Mouse (Mus musculus): ENCODE measurements at regions not wholly inside any gene's neighbourhood (a gene's known extent, or its start where the extent isn't known, plus 50 kb on each side); places are given as distances from the start of the nearest gene placed in this dataset.

GRCm38 (mm10) chr8:59499618-59500017, 587.2 kb upstream of the Galntl6 start:
- H3K9me3 ChIP-seq = no peaks in the 10 kb centered on the region
- no peak for ATAC-seq (ENCODE audit: low FRiP score)
- H3K27me3 ChIP-seq = no peaks in the 10 kb centered on the region
- H3K9ac ChIP-seq = no peak overlapping the region
- H3K36me3 ChIP-seq = no peaks in the 10 kb centered on the region
- 88% methylated on average over 1 of the region's 1 CpGs for WGBS
- H3K27ac ChIP-seq = no peak overlapping the region
- no peaks in the 10 kb centered on the region for H3K4me1 ChIP-seq (replicated peaks)
- no peak overlapping the region for H3K4me2 ChIP-seq
- H3K4me3 ChIP-seq = no peak overlapping the region

- Histone ChIP-seq H3K9me3 (no peaks in the 10 kb centered on the region), H3K36me3 (no peaks in the 10 kb centered on the region), H3K4me3 (no peak overlapping the region), H3K27ac (no peak overlapping the region), H3K9ac (no peak overlapping the region), H3K4me1 (replicated peaks) (no peaks in the 10 kb centered on the region), H3K27me3 (no peaks in the 10 kb centered on the region), H3K4me2 (no peak overlapping the region)
- ATAC-seq (ENCODE audit: low FRiP score) = 0 out of 2 replicates have a peak, but pooled peaks have one; percentile 59
Measured at GRCm38 (mm10) chr8:59491392-59491791, 579.0 kb upstream of the Galntl6 start.

GRCm38 (mm10) chr8:59478257-59478656, 565.8 kb upstream of the Galntl6 start:
- ATAC-seq (ENCODE audit: low FRiP score) = no peak
- Histone ChIP-seq H3K9ac (no peak overlapping the region), H3K4me1 (replicated peaks) (no peaks in the 10 kb centered on the region), H3K36me3 (no peaks in the 10 kb centered on the region), H3K4me2 (no peak overlapping the region), H3K9me3 (no peaks in the 10 kb centered on the region), H3K27me3 (no peaks in the 10 kb centered on the region), H3K4me3 (no peak overlapping the region), H3K27ac (no peak overlapping the region)
- WGBS = 21% methylated on average over 3 of the region's 3 CpGs

- 88% methylated on average over 1 of the region's 1 CpGs for WGBS
- H3K4me3 ChIP-seq = no peak overlapping the region
- no peaks in the 10 kb centered on the region for H3K9me3 ChIP-seq
- ATAC-seq (ENCODE audit: low FRiP score) = no peak
- H3K36me3 ChIP-seq = no peaks in the 10 kb centered on the region
- H3K4me2 ChIP-seq = no peak overlapping the region
- H3K27ac ChIP-seq = no peak overlapping the region
- no peaks in the 10 kb centered on the region for H3K27me3 ChIP-seq
- H3K4me1 ChIP-seq (replicated peaks) = no peaks in the 10 kb centered on the region
- H3K9ac ChIP-seq = no peak overlapping the region
Measured at GRCm38 (mm10) chr8:59474195-59474594, 561.8 kb upstream of the Galntl6 start.

DNA sequence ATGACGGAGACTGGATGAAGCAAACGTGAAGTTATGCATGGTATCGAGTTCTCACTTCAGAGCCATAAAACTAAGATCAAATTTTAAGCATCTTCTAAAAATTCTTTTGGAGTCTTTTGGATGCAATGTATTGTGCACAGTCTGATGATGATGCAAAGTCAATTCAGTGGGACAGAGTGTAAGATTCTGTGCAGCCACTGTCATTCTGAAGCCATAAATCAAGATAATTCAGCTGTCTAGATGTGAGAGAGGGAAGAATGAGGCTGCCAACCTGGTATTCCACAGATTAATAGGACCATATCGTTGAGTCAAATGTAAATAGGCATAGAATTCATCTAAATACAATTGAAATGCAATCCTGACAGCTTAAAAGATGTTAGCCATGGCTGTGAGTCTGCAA, 536.2 kb upstream of the Galntl6 start:
- no peaks in the 10 kb centered on the region for H3K36me3 ChIP-seq

DNA sequence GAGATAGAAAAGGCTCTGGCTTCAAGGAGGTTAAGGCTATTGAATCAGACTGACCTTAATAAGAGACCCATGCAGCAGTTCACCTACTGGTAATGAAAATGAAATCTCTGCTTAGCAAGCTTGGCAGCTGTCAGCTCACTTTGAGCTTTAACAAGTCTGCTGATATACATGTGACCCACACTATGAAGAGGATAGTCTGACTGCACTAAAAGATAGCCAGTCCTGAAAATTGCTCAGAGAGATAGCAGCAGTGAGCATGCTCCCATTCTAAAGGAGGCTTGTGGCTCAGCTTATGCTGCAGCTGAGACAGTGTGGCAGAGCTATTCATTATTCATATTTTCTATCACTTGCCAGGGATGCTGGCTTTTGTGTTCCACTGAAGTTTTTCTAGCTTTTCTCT, 491.2 kb upstream of the Galntl6 start:
- H3K27ac ChIP-seq = no peak overlapping the region
- no peak overlapping the region for H3K4me3 ChIP-seq
- no peak for ATAC-seq (ENCODE audit: low FRiP score)
- H3K9me3 ChIP-seq = no peaks in the 10 kb centered on the region
- no peaks in the 10 kb centered on the region for H3K27me3 ChIP-seq
- no peaks in the 10 kb centered on the region for H3K36me3 ChIP-seq
- H3K4me1 ChIP-seq (replicated peaks) = no peaks in the 10 kb centered on the region
- H3K9ac ChIP-seq = no peak overlapping the region
- no peak overlapping the region for H3K4me2 ChIP-seq

More for the DNA sequence above, 536.2 kb upstream of the Galntl6 start:
- Histone ChIP-seq H3K27me3 (no peaks in the 10 kb centered on the region), H3K4me1 (replicated peaks) (no peaks in the 10 kb centered on the region), H3K4me3 (no peak overlapping the region), H3K4me2 (no peak overlapping the region), H3K27ac (no peak overlapping the region), H3K9me3 (no peaks in the 10 kb centered on the region), H3K9ac (no peak overlapping the region)
- 50% methylated on average over 4 of the region's 4 CpGs for WGBS
- no peak for ATAC-seq (ENCODE audit: low FRiP score)

- Histone ChIP-seq H3K27me3 (no peaks in the 10 kb centered on the region), H3K9me3 (no peaks in the 10 kb centered on the region), H3K9ac (no peak overlapping the region), H3K36me3 (no peaks in the 10 kb centered on the region), H3K4me2 (no peak overlapping the region), H3K4me3 (no peak overlapping the region), H3K27ac (no peak overlapping the region), H3K4me1 (replicated peaks) (no peaks in the 10 kb centered on the region)
- WGBS = 83% methylated on average over 1 of the region's 1 CpGs
- no peak for ATAC-seq (ENCODE audit: low FRiP score)
Measured at GRCm38 (mm10) chr8:59389706-59390105, 477.3 kb upstream of the Galntl6 start.

GRCm38 (mm10) chr8:59384711-59385110, 472.3 kb upstream of the Galntl6 start:
- H3K4me3 ChIP-seq = no peak overlapping the region
- no peaks in the 10 kb centered on the region for H3K36me3 ChIP-seq
- H3K9ac ChIP-seq = no peak overlapping the region
- no peak overlapping the region for H3K27ac ChIP-seq
- H3K4me1 ChIP-seq (replicated peaks) = no peaks in the 10 kb centered on the region
- H3K4me2 ChIP-seq = no peak overlapping the region
- 51% methylated on average over 1 of the region's 1 CpGs for WGBS
- no peak for ATAC-seq (ENCODE audit: low FRiP score)
- no peaks in the 10 kb centered on the region for H3K9me3 ChIP-seq
- no peaks in the 10 kb centered on the region for H3K27me3 ChIP-seq

- no peak overlapping the region for H3K4me2 ChIP-seq
- WGBS = 72% methylated on average over 3 of the region's 3 CpGs
- no peaks in the 10 kb centered on the region for H3K27me3 ChIP-seq
- no peaks in the 10 kb centered on the region for H3K4me1 ChIP-seq (replicated peaks)
- H3K27ac ChIP-seq = no peak overlapping the region
- H3K9me3 ChIP-seq = no peaks in the 10 kb centered on the region
- peak; percentile 52; the same call in 1 of the 2 replicates for ATAC-seq (ENCODE audit: low FRiP score)
- H3K36me3 ChIP-seq = no peaks in the 10 kb centered on the region
- H3K9ac ChIP-seq = no peak overlapping the region
- no peak overlapping the region for H3K4me3 ChIP-seq
Measured at GRCm38 (mm10) chr8:59352983-59353382, 440.5 kb upstream of the Galntl6 start.

DNA sequence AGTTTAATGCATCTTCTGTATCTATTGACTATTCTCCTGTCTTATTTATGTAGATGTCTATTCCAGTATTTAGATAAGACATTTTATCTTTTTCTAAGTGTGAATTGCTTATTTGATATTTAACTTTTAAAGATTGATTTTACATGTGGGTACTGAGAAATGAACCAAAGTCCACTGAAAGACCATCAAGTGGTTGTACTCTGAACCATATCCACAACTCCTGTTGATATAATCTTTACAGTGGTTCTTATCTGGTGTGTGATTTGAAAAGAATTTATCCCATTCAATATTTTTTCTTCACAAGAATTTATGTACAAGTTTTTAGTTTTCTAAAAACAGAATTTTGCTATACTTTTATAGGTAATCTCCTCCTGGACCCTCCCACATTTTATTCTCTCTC, 422.6 kb upstream of the Galntl6 start:
- Histone ChIP-seq H3K36me3 (no peaks in the 10 kb centered on the region), H3K27me3 (no peaks in the 10 kb centered on the region), H3K4me2 (no peak overlapping the region), H3K27ac (no peak overlapping the region), H3K9me3 (no peaks in the 10 kb centered on the region), H3K9ac (no peak overlapping the region), H3K4me3 (no peak overlapping the region), H3K4me1 (replicated peaks) (no peaks in the 10 kb centered on the region)
- ATAC-seq (ENCODE audit: low FRiP score) = no peak
